Mouse (Mus musculus) cortical plate, adult 2 months (tissue): ENCODE results near the gene Col23a1.

ENCODE experiments used
- CTCF ChIP-seq: fragments of 200-500 bp; IDR thresholded peaks from 2 replicates; pipeline ENCODE4 v1.5.1; 2011; ENCODE audit warnings: mild to moderate bottlenecking, control low read depth, low read length; ENCODE audit not compliant: insufficient read depth; ENCODE audit errors: extremely low read depth
- POLR2A ChIP-seq: fragments of 200-500 bp; IDR thresholded peaks from 2 replicates; pipeline ENCODE4 v1.6.1; 2011; ENCODE audit warnings: mild to moderate bottlenecking, low read length, control low read depth; ENCODE audit not compliant: insufficient read depth; ENCODE audit errors: extremely low read depth

DNA sequence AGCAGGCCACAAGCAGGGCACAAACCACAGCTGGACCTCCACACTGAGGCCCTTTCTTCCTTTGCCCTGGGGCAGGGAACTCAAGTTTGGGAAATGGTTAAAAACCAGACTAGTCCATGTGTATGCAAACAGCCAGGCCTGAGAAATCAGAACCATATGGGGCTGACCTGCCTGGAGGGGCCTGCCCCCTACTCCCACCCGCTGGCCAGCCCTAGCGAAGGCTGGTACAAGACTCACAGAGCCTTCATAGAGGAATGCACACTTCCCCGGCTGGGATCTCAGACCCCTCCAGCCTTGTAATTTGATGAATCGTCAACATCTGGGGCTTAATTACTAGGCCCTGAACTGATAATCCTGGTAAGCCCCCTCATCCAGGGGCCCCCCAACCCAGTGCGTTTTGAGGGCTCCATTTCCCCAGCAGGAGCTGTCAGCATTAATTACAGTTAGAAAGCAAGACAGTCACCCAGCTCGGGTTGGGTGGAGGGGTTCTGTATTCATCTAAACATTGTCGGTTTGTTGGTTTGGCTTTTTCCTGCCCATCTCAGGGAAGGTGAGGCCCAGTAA is 253.8 kb downstream of the Col23a1 start:
- TF ChIP-seq CTCF (no peak), POLR2A (no peak)
